Mouse (Mus musculus): Measurements from ENCODE around the gene Kcnh2.

Gene Kcnh2

DNA sequence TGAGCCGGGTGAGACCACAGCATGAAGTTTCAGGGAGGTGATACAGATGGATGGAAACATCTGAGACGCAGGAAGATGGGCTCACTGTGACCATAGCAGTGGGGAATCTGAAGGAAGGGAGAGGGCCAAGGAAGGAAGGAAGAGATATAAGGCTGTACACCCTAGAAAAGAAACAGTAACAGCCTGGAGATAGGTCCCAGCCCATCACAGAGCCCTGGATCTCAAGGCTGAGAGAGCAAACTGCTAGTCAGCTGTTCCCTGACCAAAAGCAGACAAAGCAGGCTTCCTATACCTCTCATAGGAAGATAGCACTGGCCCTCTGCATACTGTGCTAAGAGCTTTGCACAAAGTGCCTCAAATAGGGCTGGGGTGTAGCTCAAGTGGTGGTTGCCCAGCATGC lies 27.3 kb upstream of the Kcnh2 start:
- DNase-seq (ENCODE audit: low spot score), result no peak

DNA sequence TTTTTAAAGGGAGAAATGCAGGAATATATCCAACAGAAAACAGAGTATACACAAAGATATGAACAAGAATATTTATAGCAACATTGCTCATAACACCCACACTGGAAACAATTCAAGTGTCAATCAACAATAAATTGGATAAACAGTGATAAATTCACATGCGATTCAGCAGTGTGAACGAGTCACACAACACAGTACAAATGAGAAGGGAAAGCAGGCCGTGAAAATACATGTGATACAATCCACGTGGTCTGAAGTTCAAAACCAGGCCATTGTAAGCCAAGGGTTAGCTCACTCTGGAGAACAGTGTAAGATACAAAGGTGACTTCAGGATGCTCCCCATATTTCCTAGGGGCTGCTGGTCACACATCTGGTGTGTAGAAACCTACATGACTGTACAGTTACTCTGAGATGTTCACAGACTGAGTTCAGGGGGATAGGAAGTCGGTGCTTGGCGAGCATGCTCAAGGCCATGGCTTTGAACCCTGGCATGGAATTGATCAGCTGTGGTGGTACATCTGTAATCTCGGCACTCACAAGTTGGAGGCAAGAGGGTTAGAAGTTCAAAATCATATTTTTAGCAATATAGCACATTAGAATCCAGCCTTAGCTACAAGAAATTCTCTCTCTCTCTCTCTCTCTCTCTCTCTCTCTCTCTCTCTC lies 23.4 kb upstream of the Kcnh2 start:
- no peak for DNase-seq (ENCODE audit: low spot score)

DNA sequence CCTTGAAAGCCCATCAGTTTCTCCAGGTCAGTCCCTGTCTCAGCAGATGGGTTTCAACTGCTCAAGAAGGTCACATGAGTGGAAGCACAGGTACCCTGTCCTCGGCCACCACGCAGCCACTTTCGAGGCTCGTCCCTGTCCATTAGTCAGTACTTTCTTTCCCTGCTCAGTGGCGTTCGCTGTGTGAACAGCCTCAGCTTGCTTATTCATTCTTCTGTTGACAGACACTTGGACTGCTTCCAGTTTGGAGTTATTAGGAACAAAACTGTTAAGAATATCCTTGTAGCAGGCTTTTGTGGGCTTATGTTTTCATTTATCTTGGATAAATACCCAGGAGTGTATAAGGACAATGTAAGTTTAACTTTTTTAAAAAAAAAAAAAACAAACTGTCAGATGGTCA lies 22.8 kb upstream of the Kcnh2 start:
- no peak for DNase-seq (ENCODE audit: low spot score)

- no peak for DNase-seq (ENCODE audit: low spot score)
These were observed 22.4 kb upstream of the Kcnh2 start for GRCm38 (mm10) chr5:24373807-24374206.

- DNase-seq (ENCODE audit: low spot score), result no peak
These were observed 18.4 kb upstream of the Kcnh2 start for GRCm38 (mm10) chr5:24369767-24370166.

GRCm38 (mm10) chr5:24366426-24366825 lies 15.0 kb upstream of the Kcnh2 start:
- no peak for DNase-seq (ENCODE audit: low spot score)

DNA sequence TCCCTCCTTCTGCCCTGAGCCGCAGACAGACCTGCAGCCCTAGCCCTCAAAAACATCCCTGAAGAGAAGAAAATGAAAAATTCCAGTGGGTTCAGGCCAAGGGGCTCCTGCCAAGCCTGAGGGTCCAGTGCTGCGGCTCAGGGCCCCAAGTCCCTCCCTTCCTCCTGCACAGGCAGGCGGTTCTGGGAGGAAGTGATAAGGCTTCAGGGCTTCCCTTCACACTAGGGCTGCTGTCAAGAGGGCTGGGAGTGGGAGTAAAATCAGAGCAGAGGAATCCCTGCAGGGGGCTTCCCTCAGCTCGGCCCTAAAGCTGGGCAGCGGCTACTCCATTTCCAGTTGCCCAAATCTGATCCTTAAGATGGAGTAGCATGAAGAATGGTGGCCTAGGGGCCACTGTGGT lies 14.1 kb upstream of the Kcnh2 start:
- no peak for DNase-seq (ENCODE audit: low spot score)

GRCm38 (mm10) chr5:24364963-24365362 lies 13.6 kb upstream of the Kcnh2 start:
- no peak for DNase-seq (ENCODE audit: low spot score)

GRCm38 (mm10) chr5:24364508-24364907 lies 13.1 kb upstream of the Kcnh2 start, which contains the start of gene Nos3:
Gene Nos3, plus strand, starts transcription at chr5:24364810.
- no peak for DNase-seq (ENCODE audit: low spot score)

GRCm38 (mm10) chr5:24364061-24364460 lies 12.7 kb upstream of the Kcnh2 start:
- DNase-seq (ENCODE audit: low spot score), result no peak

GRCm38 (mm10) chr5:24363467-24363866 lies 12.1 kb upstream of the Kcnh2 start:
- no peak for DNase-seq (ENCODE audit: low spot score)

DNA sequence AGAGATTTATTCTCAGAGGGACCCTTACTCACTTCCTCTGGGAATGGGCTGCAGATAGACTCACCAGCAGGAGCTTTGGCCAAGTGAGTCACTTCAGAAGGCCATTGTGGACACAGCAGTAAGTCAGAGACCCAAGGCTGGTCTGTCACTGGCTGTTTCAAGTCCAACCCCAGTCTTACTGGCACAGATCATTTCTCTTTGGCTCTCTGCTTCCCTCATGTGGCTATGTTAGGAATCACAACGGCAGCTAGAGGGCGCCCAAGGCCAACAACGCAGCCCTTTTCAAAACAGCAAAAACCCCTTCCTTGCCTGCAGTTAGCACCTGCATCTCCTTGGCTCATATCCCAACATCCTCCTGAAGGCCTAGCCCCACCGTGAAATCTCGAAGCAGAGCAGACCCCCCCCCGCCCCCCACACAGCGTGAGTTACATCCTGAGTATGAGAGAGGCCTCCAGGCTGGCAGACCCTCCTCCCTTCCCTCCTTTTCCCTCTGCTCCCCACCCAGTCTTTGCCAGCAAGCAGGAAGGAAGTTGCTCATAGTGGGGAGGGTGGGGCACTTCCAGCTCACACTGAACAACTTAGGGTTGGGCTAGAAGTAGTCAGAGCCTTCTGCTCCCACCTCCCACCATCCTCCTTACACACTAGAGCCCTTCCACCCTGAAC lies 9.5 kb upstream of the Kcnh2 start:
- peak; percentile 82 for DNase-seq (ENCODE audit: low spot score)

DNA sequence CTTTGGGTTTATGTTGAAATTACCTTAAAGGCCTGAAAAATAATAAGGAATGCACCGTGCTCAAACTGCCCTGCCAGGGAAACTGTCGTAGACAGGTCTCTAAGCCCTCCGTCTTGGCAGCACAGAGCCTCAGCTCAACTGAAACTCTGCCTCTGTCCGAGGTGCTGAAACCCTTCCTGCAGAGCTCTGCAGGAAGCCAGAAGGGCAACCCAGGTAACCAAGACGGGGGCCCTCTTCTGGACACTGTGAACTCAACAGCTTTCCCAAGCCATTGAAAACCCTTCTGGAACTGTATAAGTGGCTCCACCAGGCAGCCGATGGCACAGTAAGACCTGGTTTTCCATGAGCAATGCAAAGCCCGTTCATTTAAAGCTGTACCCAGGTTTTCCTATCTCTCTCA lies 6.1 kb upstream of the Kcnh2 start:
- DNase-seq (ENCODE audit: low spot score), result peak; percentile 72

DNA sequence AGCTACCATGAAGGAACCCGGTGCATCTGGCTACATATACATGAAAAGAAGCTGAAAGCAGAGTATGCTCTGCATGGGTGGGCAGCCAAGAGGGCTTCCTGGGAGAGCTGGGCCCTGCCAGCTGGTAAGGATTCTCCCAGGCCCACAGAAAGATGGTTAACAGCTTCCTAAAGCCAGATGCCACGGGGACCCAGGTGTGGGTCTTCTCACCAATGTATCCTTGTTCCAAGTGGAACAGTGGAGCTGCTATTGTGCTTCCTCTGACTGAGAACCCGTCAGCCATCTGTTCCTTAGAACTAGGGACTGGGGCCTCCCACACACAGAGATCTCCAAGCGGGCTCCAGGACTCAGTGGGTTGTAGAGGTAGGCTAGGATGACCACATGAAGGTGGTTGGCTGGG lies 5.4 kb upstream of the Kcnh2 start:
- no peak for DNase-seq (ENCODE audit: low spot score)

DNA sequence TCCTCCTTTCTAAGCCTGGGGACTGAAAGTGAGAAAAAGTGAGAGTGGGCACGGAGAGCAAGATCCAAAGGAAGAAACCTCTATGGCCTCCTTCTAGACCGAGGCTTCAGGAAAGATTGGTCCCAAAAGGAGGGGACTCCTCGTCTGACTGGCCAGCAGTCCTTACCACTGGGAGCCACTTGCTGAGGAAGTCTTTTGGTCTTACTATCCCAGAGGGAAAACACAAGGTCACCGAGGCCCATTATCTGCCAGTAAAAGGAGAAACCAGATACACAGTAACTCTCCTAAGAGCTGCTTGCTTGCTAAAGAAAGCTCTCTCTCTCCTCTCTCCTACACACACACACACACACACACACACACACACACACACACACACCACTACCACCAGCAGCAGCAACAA lies 1.9 kb upstream of the Kcnh2 start:
- DNase-seq (ENCODE audit: low spot score), result no peak

DNA sequence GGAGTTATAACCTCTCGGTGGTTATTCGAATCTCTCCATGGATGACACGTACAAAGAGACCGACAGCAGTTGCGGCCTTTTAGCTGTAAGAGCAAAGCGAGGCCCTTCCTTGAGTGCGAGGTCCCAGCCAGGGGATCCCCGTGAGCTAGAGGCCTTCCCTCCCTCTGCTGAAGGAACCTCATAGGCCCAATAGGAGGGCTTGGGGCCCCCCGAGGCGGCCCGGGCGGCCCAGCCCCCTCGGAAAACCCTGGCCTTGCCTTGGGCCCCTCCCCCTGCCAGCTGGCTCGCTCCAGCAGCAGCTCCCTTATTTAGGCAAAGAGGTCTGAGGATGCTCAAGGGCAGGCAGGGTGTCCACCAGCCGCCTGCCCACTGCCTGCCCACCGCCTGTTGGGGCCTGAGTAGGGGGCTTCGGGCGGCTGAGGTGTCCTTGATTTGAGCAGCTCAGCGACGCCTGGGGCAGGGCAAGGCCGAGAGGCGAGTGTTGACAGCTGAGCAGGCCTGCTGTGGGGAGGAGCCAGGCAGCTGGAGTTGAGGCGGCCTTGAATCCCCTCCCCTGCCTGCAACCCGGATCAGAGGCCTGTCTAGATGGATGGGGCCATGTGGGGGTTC lies 951 bp upstream of the Kcnh2 start:
- DNase-seq (ENCODE audit: low spot score), result no peak

- DNase-seq (ENCODE audit: low spot score), result peak; percentile 59
These were observed 332 bp upstream of the Kcnh2 start for GRCm38 (mm10) chr5:24351701-24352171.

- no peak for DNase-seq (ENCODE audit: low spot score)
These were observed 713 bp downstream of the Kcnh2 start for GRCm38 (mm10) chr5:24350531-24351250.

GRCm38 (mm10) chr5:24350073-24350472 lies 1.3 kb downstream of the Kcnh2 start:
- no peak for DNase-seq (ENCODE audit: low spot score)

DNA sequence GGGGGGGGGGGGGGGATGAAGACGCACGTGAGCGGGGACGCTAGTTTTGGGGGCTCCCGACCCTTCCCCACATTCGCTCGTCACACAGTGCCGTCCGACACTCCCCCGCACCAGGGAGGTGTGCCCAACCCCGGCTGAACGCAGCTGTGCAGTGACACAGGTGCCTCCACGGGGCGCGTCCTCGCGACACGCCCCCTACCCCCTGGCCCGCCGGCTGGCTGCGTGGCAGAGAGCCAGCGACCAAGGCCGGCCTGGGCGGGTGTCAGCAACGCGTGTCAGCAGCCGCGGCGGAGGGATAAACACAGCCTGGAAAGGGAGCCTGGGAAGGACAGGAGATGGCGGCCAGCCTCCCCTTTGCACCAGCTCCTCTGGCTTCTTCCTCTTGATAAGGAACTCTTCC lies 2.9 kb downstream of the Kcnh2 start:
- no peak for DNase-seq (ENCODE audit: low spot score)

GRCm38 (mm10) chr5:24348128-24348527 lies 3.3 kb downstream of the Kcnh2 start:
- peak; percentile 65 for DNase-seq (ENCODE audit: low spot score)

DNA sequence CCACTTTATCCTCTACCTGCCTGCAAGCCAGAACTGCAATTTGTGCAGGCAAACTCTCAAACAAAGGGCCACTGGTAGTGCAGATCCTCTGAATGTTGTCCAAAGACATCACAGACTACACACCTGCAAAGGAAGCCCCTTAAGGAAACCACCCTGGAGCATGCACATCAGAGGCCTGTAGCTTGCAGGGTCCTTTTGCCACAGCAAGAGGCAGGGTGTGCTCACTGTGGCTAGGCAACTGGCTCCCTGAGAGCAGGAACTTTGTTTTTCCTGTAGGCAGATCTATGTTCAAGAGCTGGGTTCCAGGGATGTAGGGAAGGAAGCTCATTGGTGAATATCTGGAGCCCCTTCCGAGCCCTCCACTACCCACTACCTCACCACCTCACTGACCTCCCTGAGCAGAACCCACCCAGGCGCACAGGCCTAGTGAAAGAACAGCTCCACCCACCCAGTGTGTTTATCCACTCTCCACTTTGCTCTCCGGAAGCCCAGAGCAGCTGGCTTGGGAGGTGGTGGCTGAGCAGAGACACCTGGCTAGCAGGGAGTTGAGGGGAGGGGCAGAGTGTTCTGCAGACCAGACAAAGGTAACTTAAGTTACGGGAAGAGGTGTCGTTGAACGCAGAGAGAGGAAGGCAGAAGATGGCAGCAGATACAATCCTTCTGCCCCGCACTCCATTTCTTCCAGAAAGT lies 4.1 kb downstream of the Kcnh2 start:
- DNase-seq (ENCODE audit: low spot score), result no peak
